Mouse (Mus musculus): ENCODE data around the gene Muc13. TPM values are rescaled to one million over a fixed set of nuclear protein-coding genes. Genes with fewer than 3 reads are reported as not detected.

Muc13 gene
- polyA plus RNA-seq, 1 experiment = 1,622 TPM

DNA sequence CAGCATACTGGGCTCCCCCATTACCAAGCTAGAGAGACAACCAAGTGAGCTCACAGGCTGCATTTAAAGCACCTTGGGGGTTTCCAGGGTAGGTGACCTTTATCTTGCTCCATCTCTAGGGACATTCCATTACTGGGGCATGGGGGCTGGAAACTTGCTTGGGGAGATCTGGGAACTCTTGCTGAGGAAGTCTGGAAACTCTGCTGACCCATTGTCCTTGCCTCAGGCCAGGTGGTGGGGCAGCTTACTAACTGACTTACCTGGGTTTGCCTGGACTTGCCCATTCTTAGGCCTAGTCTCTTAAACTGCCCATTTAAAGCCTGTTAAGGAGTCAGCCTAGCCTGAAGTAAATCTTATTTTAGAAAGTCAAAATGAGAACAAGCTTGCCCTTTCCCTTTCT, 59.4 kb downstream of the Muc13 start:
- no peak for DNase-seq (ENCODE audit: low read depth, low spot score)

GRCm38 (mm10) chr16:33858766-33859165, 64.9 kb downstream of the Muc13 start:
- DNase-seq (ENCODE audit: low read depth, low spot score) = no peak

GRCm38 (mm10) chr16:33859380-33859779, 65.5 kb downstream of the Muc13 start:
- 70% methylated on average over 5 of the region's 5 CpGs for WGBS
- DNase-seq (ENCODE audit: low read depth, low spot score) = no peak

More at GRCm38 (mm10) chr16:33858766-33859165, 64.9 kb downstream of the Muc13 start:
- 84% methylated on average over 2 of the region's 2 CpGs for WGBS

DNA sequence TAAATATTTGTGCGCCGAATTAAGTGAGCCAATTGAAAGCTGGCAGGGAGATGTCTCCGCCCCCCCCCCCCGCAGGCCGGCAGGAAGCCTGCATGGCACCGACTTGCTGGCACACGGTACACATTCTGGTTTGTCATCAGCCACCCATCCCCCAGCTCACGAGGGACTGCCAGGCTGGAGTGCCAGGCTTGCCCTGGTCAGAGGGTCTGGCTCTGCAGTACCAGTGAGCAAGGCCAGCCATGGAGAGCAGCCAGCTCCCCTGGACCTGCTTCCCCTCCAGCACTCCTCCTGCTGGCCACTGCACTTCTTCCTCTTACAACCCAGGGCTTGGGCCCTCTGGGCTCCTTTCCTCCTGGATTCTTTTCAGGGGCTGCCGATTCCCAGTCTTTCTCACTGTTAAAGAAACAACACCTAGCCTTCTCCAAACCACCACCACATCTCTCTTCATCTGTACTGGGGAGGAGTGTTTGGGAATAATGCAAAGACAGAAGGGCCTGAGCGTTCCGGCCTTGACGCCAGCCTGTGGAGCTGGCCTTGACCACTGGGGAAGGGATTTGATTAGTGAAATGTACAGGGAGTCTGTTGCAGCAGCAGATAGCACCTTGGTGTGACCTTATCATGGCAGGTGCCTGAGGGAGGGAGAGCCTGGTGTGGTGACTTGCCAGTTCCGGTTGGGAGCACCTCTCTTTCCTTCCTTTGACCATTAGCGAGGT, 66.3 kb downstream of the Muc13 start:
- DNase-seq (ENCODE audit: low read depth, low spot score) = no peak
- WGBS = 54% methylated on average over 14 of the region's 14 CpGs

DNA sequence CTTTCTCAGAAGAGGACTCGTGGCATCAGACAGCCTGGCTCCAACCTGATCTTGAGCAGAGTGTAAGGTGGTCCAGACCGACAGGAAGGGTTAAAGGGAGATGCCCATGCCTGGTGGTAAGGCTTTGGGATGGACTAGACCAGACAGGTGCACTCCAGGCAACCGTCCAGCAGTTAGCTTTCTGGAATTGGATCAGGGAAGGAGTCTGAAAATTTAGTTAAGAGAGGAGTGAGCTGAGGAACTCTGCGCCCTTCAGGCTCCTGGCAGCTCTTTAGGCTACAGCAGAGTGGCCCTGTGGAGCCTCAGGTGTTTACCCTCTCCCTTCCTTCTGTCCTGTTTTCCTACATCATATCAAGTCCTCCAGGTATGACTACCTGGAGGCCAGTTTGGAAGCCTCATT, 68.6 kb downstream of the Muc13 start:
- 87% methylated on average over 4 of the region's 4 CpGs for WGBS
- DNase-seq (ENCODE audit: low read depth, low spot score) = no peak

GRCm38 (mm10) chr16:33863208-33863751, 69.4 kb downstream of the Muc13 start:
- 71% methylated on average over 5 of the region's 5 CpGs for WGBS
- DNase-seq (ENCODE audit: low read depth, low spot score) = no peak

Other genes starting within 250 kb of the Muc13 start
- 7.7 and 15.1 TPM in 2 replicates for gene Heg1, start 109.7 kb upstream of the Muc13 start, polyA plus RNA-seq (2012; rRNA removed)
- 53.4 and 59.4 TPM in 2 replicates for gene Itgb5, start 35.6 kb downstream of the Muc13 start, polyA plus RNA-seq (2012; rRNA removed)
- gene Umps, start 173.0 kb downstream of the Muc13 start, polyA plus RNA-seq (2012; rRNA removed) = 6.9 and 7.9 TPM in 2 replicates